Mouse (Mus musculus): ENCODE results near the gene Thap7. TPM values are rescaled to one million over a fixed set of nuclear protein-coding genes. Genes with fewer than 3 reads are reported as not detected.
"Not testable (repeated sequence)": the region's sequence is repeated elsewhere in the genome, so short reads cannot be mapped to it uniquely, and the experiment has no call there.

Gene Thap7
- total RNA-seq (2021): 10 to 100 TPM; 38.6 to 44.6 TPM

GRCm38 (mm10) chr16:17530640-17531288, at the start of gene Thap7:
Gene Thap7 (minus strand): TSS chr16:17531136.
- peak; percentile 95 to 96 for DNase-seq

GRCm38 (mm10) chr16:17576825-17577215, 45.9 kb upstream of the Thap7 start:
- no peak for DNase-seq

- peak; percentile 75 for DNase-seq
Measured at GRCm38 (mm10) chr16:17575870-17576824, 45.2 kb upstream of the Thap7 start.

- DNase-seq: no peak
Measured at GRCm38 (mm10) chr16:17566186-17566585, 35.2 kb upstream of the Thap7 start.

- no peak for DNase-seq
Measured at GRCm38 (mm10) chr16:17564771-17565170, 33.8 kb upstream of the Thap7 start.

- DNase-seq: no peak
Measured at GRCm38 (mm10) chr16:17564221-17564620, 33.3 kb upstream of the Thap7 start.

GRCm38 (mm10) chr16:17563580-17563979, 32.6 kb upstream of the Thap7 start:
- DNase-seq: no peak

GRCm38 (mm10) chr16:17561751-17562208, 30.8 kb upstream of the Thap7 start, which contains the start of gene P2rx6:
Gene P2rx6 (plus strand): TSS chr16:17561885.
- no peak for DNase-seq

- no peak for DNase-seq
Measured at GRCm38 (mm10) chr16:17561128-17561750, 30.3 kb upstream of the Thap7 start, which contains the start of gene Lrrc74b. Gene Lrrc74b (minus strand): TSS chr16:17561247.

- DNase-seq: no peak
Measured at GRCm38 (mm10) chr16:17559396-17560027, 28.6 kb upstream of the Thap7 start.

GRCm38 (mm10) chr16:17558811-17559210, 27.9 kb upstream of the Thap7 start:
- no peak for DNase-seq

GRCm38 (mm10) chr16:17557947-17558480, 27.1 kb upstream of the Thap7 start:
- DNase-seq: peak; percentile 73 to 78

- DNase-seq: no peak
Measured at GRCm38 (mm10) chr16:17556907-17557306, 26.0 kb upstream of the Thap7 start.

GRCm38 (mm10) chr16:17556180-17556579, 25.2 kb upstream of the Thap7 start:
- no peak for DNase-seq

- DNase-seq: not testable (repeated sequence)
Measured at GRCm38 (mm10) chr16:17554702-17555101, 23.8 kb upstream of the Thap7 start.

GRCm38 (mm10) chr16:17553910-17554685, 23.2 kb upstream of the Thap7 start:
- DNase-seq: no peak

GRCm38 (mm10) chr16:17552837-17553236, 21.9 kb upstream of the Thap7 start:
- no peak for DNase-seq

- DNase-seq: no peak
Measured at GRCm38 (mm10) chr16:17542632-17543031, 11.7 kb upstream of the Thap7 start.

- no peak for DNase-seq
Measured at GRCm38 (mm10) chr16:17536584-17536983, 5.6 kb upstream of the Thap7 start.

GRCm38 (mm10) chr16:17532676-17533329, 1.9 kb upstream of the Thap7 start:
- no peak for DNase-seq

GRCm38 (mm10) chr16:17532271-17532670, 1.3 kb upstream of the Thap7 start:
- no peak for DNase-seq
